In the genomic region with DNA sequence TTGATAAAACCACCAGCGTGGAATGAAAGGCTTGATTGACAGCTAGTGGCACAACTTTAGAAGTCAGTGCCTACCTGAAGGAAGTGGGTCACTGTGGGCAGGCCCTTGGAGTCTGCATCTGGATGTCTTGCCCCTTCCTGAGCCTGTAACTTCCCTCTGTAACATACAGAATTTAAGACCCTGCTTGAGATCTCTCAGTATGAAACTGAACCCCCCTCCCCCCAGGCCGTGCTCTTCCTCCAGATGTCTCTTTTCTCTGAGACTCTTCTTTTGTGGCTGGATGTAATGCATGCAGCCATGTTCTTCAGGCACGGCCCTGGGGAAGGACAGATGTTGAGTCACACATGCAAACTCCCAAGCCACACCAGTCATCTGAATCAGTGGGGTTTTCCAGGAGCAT, we compare ENCODE assay signal across 30 mouse cellular contexts. TPM values are rescaled to one million over a fixed set of nuclear protein-coding genes. Genes with fewer than 3 reads are reported as not detected.
"Had no signal": no experiment of that assay in that cellular context is flagged by ENCODE, and none has a peak within 500 bp of the region (broad histone marks: within the 10 kb centered on the region; RNA-seq: fewer than 3 reads in every experiment).

No protein-coding gene starts in this region.

- DNase-seq: kidney, adult 11 months; kidney, adult 8-10 months; kidney, postnatal 14 days; kidney, postnatal 4 days; liver; lung, adult 18-20 months; lung, postnatal 10 days; lung, postnatal 36 days; retina, postnatal 1 day; spleen, adult 18-20 months had no signal

- ATAC-seq: intestine, embryonic 15.5 days; liver, embryonic 12.5 days; midbrain, embryonic 13.5 days; midbrain, embryonic 16.5 days had no signal

- H3K9ac ChIP-seq: intestine, embryonic 15.5 days; kidney, embryonic 15.5 days; limb, embryonic 13.5 days; liver, embryonic 12.5 days; liver, embryonic 15.5 days; lung, embryonic 15.5 days; midbrain, embryonic 13.5 days; neural tube, embryonic 13.5 days; stomach, embryonic 15.5 days had no signal

- H3K4me1 ChIP-seq: limb, embryonic 10.5 days; limb, embryonic 13.5 days; lung, embryonic 15.5 days; midbrain, embryonic 13.5 days; neural tube, embryonic 13.5 days; stomach, embryonic 15.5 days had no signal

- H3K27me3 ChIP-seq: intestine, embryonic 15.5 days; kidney, embryonic 15.5 days; limb, embryonic 13.5 days; liver, embryonic 12.5 days; liver, embryonic 15.5 days; lung, embryonic 15.5 days; megakaryocyte, embryonic 14.5 days; midbrain, embryonic 13.5 days; neural tube, embryonic 13.5 days; stomach, embryonic 15.5 days had no signal

- H3K27ac ChIP-seq: intestine, embryonic 15.5 days; kidney, embryonic 15.5 days; limb, embryonic 10.5 days; limb, embryonic 13.5 days; liver, embryonic 12.5 days; liver, embryonic 15.5 days; lung, embryonic 15.5 days; midbrain, embryonic 10.5 days; midbrain, embryonic 13.5 days; neural tube, embryonic 13.5 days; stomach, embryonic 15.5 days had no signal

- H3K36me3 ChIP-seq: intestine, embryonic 15.5 days; kidney, embryonic 15.5 days; limb, embryonic 10.5 days; limb, embryonic 13.5 days; liver, embryonic 12.5 days; liver, embryonic 15.5 days; lung, embryonic 15.5 days; midbrain, embryonic 10.5 days; midbrain, embryonic 13.5 days; neural tube, embryonic 13.5 days; stomach, embryonic 15.5 days had no signal

- H3K4me3 ChIP-seq: intestine, embryonic 15.5 days; kidney, embryonic 15.5 days; limb, embryonic 10.5 days; limb, embryonic 13.5 days; liver, embryonic 12.5 days; liver, embryonic 15.5 days; lung, embryonic 15.5 days; megakaryocyte, embryonic 14.5 days; midbrain, embryonic 10.5 days; midbrain, embryonic 13.5 days; myocyte; neural tube, embryonic 13.5 days; stomach, embryonic 15.5 days had no signal

- H3K9me3 ChIP-seq: intestine, embryonic 15.5 days; kidney, embryonic 15.5 days; limb, embryonic 10.5 days; limb, embryonic 13.5 days; liver, embryonic 12.5 days; liver, embryonic 15.5 days; lung, embryonic 15.5 days; midbrain, embryonic 10.5 days; midbrain, embryonic 13.5 days; neural tube, embryonic 13.5 days; stomach, embryonic 15.5 days had no signal

- H3K4me2 ChIP-seq: intestine, embryonic 15.5 days; kidney, embryonic 15.5 days; limb, embryonic 13.5 days; liver, embryonic 12.5 days; liver, embryonic 15.5 days; lung, embryonic 15.5 days; midbrain, embryonic 13.5 days; neural tube, embryonic 13.5 days; stomach, embryonic 15.5 days had no signal

RNA-seq across cellular contexts. Expression of gene Gm525, which starts 21.7 kb away (rescaled TPM):
- total RNA-seq: layer of hippocampus, adult 18-20 months; layer of hippocampus, postnatal 25 days; left cerebral cortex, adult 18-20 months; left cerebral cortex, postnatal 25 days; monocyte, adult 5-6 weeks; neutrophil, adult 5-6 weeks had no signal
- polyA plus RNA-seq: kidney, embryonic 15.5 days; limb, embryonic 10.5 days; liver, embryonic 12.5 days; liver, embryonic 15.5 days; midbrain, embryonic 10.5 days; midbrain, embryonic 13.5 days; midbrain, embryonic 16.5 days; myocyte; neural tube, embryonic 13.5 days had no signal
